Mouse (Mus musculus): ENCODE data around the gene Dscaml1.

Dscaml1 gene

GRCm38 (mm10) chr9:45426456-45426855 is at the start of gene Dscaml1:
Dscaml1 (plus strand) TSS chr9:45426628.
- DNase-seq (ENCODE audit: low spot score in 2 of 2), result no peak

DNA sequence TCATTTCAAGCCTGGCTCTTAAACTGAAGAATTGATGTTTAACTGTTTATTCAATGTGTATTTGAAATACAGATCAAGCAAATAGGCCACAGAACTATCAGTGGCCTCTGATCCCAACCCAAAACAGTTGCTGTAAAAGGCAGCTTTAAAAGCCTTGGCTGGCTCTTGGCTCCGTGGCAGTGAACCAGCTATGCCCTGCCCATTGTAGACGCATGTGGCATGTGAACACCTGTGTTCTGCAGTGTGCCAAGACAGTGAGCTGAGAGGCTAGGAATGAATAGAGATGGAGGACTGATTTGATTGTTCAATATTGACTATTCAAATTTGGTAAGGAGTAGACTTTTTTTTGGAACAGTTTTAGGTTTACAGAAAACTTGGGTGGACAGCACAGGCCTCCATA is 49.5 kb upstream of the Dscaml1 start:
- DNase-seq (ENCODE audit: low spot score in 2 of 2), result no peak

- DNase-seq (ENCODE audit: low spot score in 2 of 2), result no peak
Measured at GRCm38 (mm10) chr9:45380411-45381251, 45.8 kb upstream of the Dscaml1 start.

- no peak for DNase-seq (ENCODE audit: low spot score in 2 of 2)
Measured at GRCm38 (mm10) chr9:45382336-45382735, 44.1 kb upstream of the Dscaml1 start.

DNA sequence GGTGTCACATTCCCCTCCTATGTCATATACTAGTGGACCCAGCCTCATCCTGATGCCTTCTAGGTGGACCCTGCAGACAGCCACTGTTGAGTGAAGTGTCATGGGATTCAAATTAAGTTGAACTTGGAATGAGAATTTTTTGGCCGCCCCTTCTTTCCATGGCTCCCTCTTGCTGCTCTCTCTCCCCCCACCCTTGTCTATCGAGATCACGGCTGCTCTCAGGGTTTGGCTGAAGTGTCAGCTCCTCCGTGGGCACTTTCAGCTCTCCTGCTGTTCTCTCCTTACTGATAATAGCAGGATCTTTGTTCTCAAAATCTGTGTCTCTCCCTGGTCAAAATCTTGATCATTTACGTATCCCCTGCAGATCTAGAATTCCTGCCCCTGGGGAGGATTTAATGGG is 43.6 kb upstream of the Dscaml1 start:
- DNase-seq (ENCODE audit: low spot score in 2 of 2), result no peak

- no peak for DNase-seq (ENCODE audit: low spot score in 2 of 2)
Measured at GRCm38 (mm10) chr9:45383883-45384282, 42.5 kb upstream of the Dscaml1 start.

DNA sequence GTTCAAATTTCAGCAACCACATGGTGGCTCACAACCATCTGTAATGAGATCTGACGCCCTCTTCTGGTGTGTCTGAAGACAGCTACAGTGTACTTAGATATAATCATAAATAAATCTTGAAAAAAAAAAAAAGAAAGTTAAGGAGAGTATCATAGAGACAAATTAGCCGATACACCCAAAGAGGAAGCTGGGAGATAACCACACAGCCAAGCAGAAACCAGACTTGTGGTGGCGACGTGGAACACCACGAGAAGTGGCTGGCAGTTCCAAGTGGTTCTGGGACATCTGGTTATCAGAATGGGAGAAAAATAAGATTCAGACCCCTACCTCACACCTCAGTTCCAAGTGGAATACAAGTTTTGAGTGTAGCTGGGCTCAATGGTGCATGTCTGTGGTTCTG is 39.7 kb upstream of the Dscaml1 start:
- DNase-seq (ENCODE audit: low spot score in 2 of 2), result no peak

DNA sequence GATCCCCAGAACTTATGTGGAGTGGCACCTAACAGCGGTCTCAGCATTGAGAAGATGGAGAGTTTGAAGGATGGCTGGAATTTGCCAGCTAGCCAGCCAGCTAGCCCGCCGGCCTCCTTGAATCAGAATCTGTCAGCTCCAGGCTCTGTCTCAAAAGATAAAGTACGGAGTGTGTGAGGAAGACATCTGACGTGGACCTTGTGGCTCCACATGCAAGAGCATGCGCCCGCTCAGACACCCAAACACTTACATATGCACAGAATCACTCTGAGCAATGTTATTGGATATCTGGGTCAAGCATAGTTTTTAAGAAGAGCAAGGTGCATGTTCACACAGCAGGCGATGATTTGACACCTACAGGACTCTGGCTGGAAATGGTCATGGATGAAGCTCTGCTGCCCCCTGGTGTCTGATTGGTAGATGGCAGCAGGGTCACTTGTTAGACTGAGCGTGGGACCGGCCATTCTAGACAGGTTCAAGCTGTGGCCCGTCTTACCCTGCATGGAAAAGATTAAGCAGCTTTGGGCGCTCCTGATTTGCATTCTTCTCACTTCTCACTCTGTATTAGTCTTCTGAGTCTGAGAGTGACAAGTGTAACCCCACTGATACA is 37.9 kb upstream of the Dscaml1 start:
- DNase-seq (ENCODE audit: low spot score in 2 of 2), result peak; percentile 80 to 85

DNA sequence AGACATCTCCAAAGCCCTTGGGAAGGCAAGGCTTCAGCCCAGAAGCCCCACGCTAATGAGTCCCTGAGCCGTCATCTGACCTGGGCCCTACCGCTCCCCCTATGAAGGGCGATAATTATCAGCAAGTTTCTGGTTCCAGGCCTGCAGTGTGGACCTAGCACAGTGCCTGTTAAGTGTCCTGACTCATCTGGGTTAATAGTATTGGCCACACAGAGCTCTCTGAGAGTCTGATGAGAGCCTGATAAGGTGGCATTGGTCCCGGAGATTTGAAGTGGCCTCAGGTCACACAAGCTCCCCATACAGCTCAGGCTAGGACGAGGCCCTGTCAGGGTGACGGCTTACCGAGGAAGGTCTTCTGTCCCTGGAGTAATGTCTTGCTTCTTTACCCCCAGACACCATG is 36.8 kb upstream of the Dscaml1 start:
- DNase-seq (ENCODE audit: low spot score in 2 of 2), result peak in 1 of 2 experiments; percentile 47

DNA sequence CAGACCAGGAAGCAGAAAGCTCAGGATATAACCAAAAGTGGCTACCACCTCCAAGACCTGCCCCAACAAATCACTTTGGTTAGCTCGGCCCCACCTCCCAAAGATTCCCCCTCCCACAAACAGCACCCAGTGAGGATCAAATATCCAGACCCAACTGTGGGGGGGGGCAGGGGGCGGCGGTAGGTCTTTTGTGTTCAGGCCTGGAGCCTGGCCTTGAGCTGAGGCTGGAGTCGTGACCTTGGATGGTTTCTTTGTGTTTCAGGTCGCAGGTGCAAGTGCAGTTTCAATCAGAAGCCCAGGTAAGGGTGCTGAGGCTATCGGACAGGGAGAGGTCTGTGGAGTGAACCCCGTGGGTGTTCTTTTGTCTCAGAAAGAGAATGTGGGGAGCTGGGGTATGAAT is 35.1 kb upstream of the Dscaml1 start:
- DNase-seq (ENCODE audit: low spot score in 2 of 2), result no peak

GRCm38 (mm10) chr9:45395218-45395617 is 31.2 kb upstream of the Dscaml1 start:
- DNase-seq (ENCODE audit: low spot score in 2 of 2), result no peak

DNA sequence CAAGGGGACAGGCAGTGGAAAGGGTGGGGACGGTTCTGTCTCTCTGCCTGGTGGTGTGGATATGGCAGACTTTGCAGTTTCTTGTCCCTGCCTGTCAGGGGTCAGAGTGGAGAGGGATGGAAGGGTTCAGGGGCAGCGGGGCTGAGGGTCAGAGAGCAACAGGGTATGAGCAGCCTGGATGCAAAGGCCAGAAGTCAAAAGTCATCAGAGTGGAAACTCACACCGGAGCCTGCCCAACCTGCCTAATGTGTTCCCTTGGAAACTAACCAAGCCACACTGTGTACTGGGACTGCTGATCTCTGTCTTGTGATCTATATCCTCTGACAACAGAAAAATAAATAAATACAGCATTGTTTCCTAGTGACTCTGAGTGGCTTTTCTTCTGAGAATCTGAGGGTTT is 30.6 kb upstream of the Dscaml1 start:
- DNase-seq (ENCODE audit: low spot score in 2 of 2), result peak in 1 of 2 experiments; percentile 27

- DNase-seq (ENCODE audit: low spot score in 2 of 2), result no peak
Measured at GRCm38 (mm10) chr9:45398336-45398735, 28.1 kb upstream of the Dscaml1 start.

- DNase-seq (ENCODE audit: low spot score in 2 of 2), result no peak
Measured at GRCm38 (mm10) chr9:45399434-45399833, 27.0 kb upstream of the Dscaml1 start, which contains the start of gene Fxyd2. Fxyd2 (plus strand) TSS chr9:45399669.

GRCm38 (mm10) chr9:45401851-45402250 is 24.6 kb upstream of the Dscaml1 start:
- DNase-seq (ENCODE audit: low spot score in 2 of 2), result no peak

DNA sequence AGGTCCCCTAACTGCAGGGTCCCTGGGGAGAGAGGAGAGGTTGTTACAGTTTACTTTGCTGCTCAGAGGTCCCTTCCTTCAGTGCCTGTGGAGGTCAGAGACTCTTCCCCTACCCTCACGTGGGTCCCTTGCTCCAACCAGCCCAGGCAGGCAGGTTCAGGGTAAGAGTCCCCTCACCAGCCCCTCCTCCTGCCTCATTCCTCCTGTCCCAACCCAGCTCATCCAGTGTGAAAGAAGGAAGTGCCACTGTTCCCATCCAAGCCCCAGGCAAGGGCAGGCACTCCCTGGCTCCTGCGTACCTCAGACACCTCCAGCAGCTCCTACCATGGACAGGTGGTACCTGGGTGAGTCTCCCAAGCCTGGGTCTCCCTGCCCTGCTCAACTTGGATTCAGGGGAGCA is 23.5 kb upstream of the Dscaml1 start:
- no peak for DNase-seq (ENCODE audit: low spot score in 2 of 2)

GRCm38 (mm10) chr9:45405694-45406093 is 20.7 kb upstream of the Dscaml1 start:
- DNase-seq (ENCODE audit: low spot score in 2 of 2), result no peak

DNA sequence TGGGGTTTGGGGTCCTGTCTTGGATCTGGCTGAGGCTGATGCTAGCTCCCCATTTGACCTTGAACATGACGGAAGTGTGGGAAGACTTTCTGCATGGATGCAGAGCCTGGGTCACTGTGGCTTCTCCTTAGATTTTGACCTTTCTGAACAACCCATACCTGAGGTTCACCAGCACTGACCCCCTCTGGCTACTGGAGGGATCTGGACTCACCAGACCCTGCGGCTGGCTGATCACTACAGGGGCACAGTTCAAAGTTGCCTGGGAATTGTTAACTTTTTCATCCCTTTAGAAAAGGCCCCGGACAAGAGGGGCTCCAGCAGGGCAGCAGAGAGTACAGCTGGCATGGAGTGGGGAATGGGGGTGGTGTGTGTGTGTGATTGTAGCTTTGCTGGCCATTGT is 19.6 kb upstream of the Dscaml1 start:
- no peak for DNase-seq (ENCODE audit: low spot score in 2 of 2)

GRCm38 (mm10) chr9:45407706-45408675 is 18.4 kb upstream of the Dscaml1 start:
- peak; percentile 48 to 77 for DNase-seq (ENCODE audit: low spot score in 2 of 2)

DNA sequence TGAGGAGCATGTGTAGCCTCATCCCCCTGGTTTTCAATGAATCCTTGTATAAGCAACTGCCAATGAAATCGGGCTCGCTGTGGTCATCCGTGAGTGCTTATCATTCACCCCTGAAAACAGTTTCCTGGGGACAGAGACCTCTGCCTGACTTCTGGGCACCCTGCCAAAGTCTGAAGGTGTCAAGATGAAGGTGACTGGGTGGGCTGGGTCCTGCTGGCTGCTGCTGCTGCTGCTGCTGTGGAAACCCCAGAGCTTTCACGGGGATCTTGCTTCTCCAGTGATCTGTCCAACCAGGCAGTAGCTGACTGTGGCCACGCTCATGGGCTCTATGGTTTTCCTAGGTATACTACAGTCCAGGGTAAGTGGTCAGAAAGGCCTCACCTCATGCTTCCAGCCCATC is 16.2 kb upstream of the Dscaml1 start:
- no peak for DNase-seq (ENCODE audit: low spot score in 2 of 2)

DNA sequence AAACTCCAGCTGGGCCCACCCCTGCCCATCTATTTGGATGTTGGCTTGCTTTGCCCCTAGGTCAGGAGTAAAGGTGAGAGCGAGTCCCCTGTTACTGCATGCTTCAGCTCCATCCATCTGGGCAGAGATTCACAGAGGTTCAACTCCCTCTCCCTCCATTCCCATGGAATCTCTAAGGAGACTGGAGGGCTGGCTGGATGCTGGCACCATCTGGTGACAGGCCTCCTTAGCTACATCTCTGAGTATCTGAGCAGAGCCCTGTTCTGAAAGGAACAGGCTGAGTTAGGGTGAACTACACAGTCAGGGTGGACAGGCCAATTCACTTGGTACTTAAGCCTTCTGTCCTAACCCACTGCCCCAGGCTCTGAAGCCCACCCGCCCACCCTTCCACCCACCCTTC is 15.8 kb upstream of the Dscaml1 start:
- DNase-seq (ENCODE audit: low spot score in 2 of 2), result no peak

DNA sequence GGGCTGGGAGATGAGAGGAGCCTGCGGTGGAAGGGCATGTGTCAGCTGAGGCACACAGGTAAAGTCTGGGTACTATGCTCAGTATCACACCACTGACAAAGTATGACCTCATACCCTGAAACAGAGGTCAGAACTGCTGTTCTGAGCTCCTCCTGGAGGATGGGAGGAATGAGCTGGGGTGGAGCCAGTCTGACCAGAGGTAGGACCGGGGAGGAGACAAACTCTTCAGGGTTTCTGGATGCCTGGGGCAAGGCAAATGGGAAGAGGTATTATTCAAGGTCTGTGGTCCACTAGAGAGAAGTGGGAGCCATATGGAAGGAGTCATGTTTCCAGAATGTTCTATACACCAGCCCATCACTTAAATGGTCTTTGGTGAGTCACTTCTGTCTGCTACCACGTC is 15.3 kb upstream of the Dscaml1 start:
- no peak for DNase-seq (ENCODE audit: low spot score in 2 of 2)

Measured in urinary bladder, adult 18-20 months (tissue).